Mouse (Mus musculus): Measurements from ENCODE around the gene Nsmce1. TPM values are rescaled to one million over a fixed set of nuclear protein-coding genes. Genes with fewer than 3 reads are reported as not detected.
A peak's percentile ranks its signal among the peaks of the same experiment; 100 is the strongest.

The Nsmce1 gene
- polyA plus RNA-seq (2016; fragmentation: Nextera tagmentation; extraction: Ambion mirVana): 111 and 113 TPM in 2 replicates

- under 1% methylated on average over 56 of the region's 56 CpGs for WGBS
- H3K4me2 ChIP-seq (replicated peaks): peak within 1 kb of the TSS; percentile 77
- peaks cover 18% of the 10 kb centered on the region for H3K4me1 ChIP-seq
- ATAC-seq (ENCODE audit: low FRiP score, low read depth): peak; percentile 98
- H3K9ac ChIP-seq (replicated peaks): peak within 1 kb of the TSS; percentile 71
- no peaks in the 10 kb centered on the region for H3K9me3 ChIP-seq
- H3K27me3 ChIP-seq: no peaks in the 10 kb centered on the region
- H3K4me3 ChIP-seq: peak within 1 kb of the TSS; percentile 68
- H3K27ac ChIP-seq (replicated peaks): peak within 1 kb of the TSS; percentile 87
- H3K36me3 ChIP-seq: peaks cover 2% of the 10 kb centered on the region; the same call in 1 of the 2 replicates
Observed at GRCm38 (mm10) chr7:125490947-125491735, at the start of gene Nsmce1. Gene Nsmce1, minus strand, starts transcription at chr7:125491596.

GRCm38 (mm10) chr7:125541026-125541425 lies 49.6 kb upstream of the Nsmce1 start:
- ATAC-seq (ENCODE audit: low FRiP score, low read depth): no peak
- no peaks in the 10 kb centered on the region for H3K36me3 ChIP-seq
- peaks cover 8% of the 10 kb centered on the region; the same call in 1 of the 2 replicates for H3K4me1 ChIP-seq
- H3K27ac ChIP-seq (replicated peaks): no peak overlapping the region
- 85% methylated on average over 1 of the region's 1 CpGs for WGBS
- H3K9ac ChIP-seq (replicated peaks): no peak overlapping the region
- H3K27me3 ChIP-seq: peaks cover 38% of the 10 kb centered on the region
- no peak overlapping the region for H3K4me3 ChIP-seq
- no peaks in the 10 kb centered on the region for H3K9me3 ChIP-seq
- no peak overlapping the region for H3K4me2 ChIP-seq (replicated peaks)

GRCm38 (mm10) chr7:125539351-125539750 lies 48.0 kb upstream of the Nsmce1 start:
- no peak for ATAC-seq (ENCODE audit: low FRiP score, low read depth)
- 89% methylated on average over 3 of the region's 3 CpGs for WGBS
- no peak overlapping the region for H3K4me2 ChIP-seq (replicated peaks)

GRCm38 (mm10) chr7:125527901-125528580 lies 36.6 kb upstream of the Nsmce1 start:
- no peaks in the 10 kb centered on the region for H3K4me1 ChIP-seq
- H3K9me3 ChIP-seq: no peaks in the 10 kb centered on the region
- no peak overlapping the region for H3K9ac ChIP-seq (replicated peaks)
- H3K27me3 ChIP-seq: peaks cover 6% of the 10 kb centered on the region; the same call in 1 of the 2 replicates
- 92% methylated on average over 9 of the region's 9 CpGs for WGBS
- no peaks in the 10 kb centered on the region for H3K36me3 ChIP-seq
- ATAC-seq (ENCODE audit: low FRiP score, low read depth): no peak
- H3K27ac ChIP-seq (replicated peaks): no peak overlapping the region
- H3K4me2 ChIP-seq (replicated peaks): no peak overlapping the region
- no peak overlapping the region for H3K4me3 ChIP-seq

More at GRCm38 (mm10) chr7:125539351-125539750, 48.0 kb upstream of the Nsmce1 start:
- H3K4me1 ChIP-seq: peaks cover 8% of the 10 kb centered on the region; the same call in 1 of the 2 replicates
- no peak overlapping the region for H3K27ac ChIP-seq (replicated peaks)
- H3K9me3 ChIP-seq: no peaks in the 10 kb centered on the region
- H3K36me3 ChIP-seq: no peaks in the 10 kb centered on the region
- no peak overlapping the region for H3K9ac ChIP-seq (replicated peaks)
- no peak overlapping the region for H3K4me3 ChIP-seq
- peaks cover 33% of the 10 kb centered on the region for H3K27me3 ChIP-seq

GRCm38 (mm10) chr7:125527186-125527585 lies 35.8 kb upstream of the Nsmce1 start:
- Histone ChIP-seq H3K9me3 (no peaks in the 10 kb centered on the region), H3K27me3 (peaks cover 6% of the 10 kb centered on the region; the same call in 1 of the 2 replicates), H3K9ac (replicated peaks) (no peak overlapping the region), H3K4me2 (replicated peaks) (no peak overlapping the region), H3K4me3 (no peak overlapping the region), H3K4me1 (no peaks in the 10 kb centered on the region), H3K36me3 (no peaks in the 10 kb centered on the region), H3K27ac (replicated peaks) (no peak overlapping the region)
- WGBS: 88% methylated on average over 6 of the region's 6 CpGs
- ATAC-seq (ENCODE audit: low FRiP score, low read depth): no peak

- H3K27me3 ChIP-seq: peaks cover 6% of the 10 kb centered on the region; the same call in 1 of the 2 replicates
- H3K9ac ChIP-seq (replicated peaks): no peak overlapping the region
- H3K4me3 ChIP-seq: no peak overlapping the region
- H3K4me2 ChIP-seq (replicated peaks): no peak overlapping the region
- no peaks in the 10 kb centered on the region for H3K4me1 ChIP-seq
- no peak for ATAC-seq (ENCODE audit: low FRiP score, low read depth)
- no peaks in the 10 kb centered on the region for H3K36me3 ChIP-seq
- no peaks in the 10 kb centered on the region for H3K9me3 ChIP-seq
- WGBS: 84% methylated on average over 3 of the region's 3 CpGs
- no peak overlapping the region for H3K27ac ChIP-seq (replicated peaks)
Observed at GRCm38 (mm10) chr7:125523051-125523450, 31.7 kb upstream of the Nsmce1 start.

GRCm38 (mm10) chr7:125519715-125520114 lies 28.3 kb upstream of the Nsmce1 start:
- WGBS: 90% methylated on average over 2 of the region's 3 CpGs
- Histone ChIP-seq H3K36me3 (no peaks in the 10 kb centered on the region), H3K4me3 (no peak overlapping the region), H3K9me3 (no peaks in the 10 kb centered on the region), H3K4me1 (no peaks in the 10 kb centered on the region), H3K27me3 (no peaks in the 10 kb centered on the region), H3K27ac (replicated peaks) (no peak overlapping the region), H3K9ac (replicated peaks) (no peak overlapping the region), H3K4me2 (replicated peaks) (no peak overlapping the region)
- no peak for ATAC-seq (ENCODE audit: low FRiP score, low read depth)

- Histone ChIP-seq H3K4me2 (replicated peaks) (no peak overlapping the region), H3K27ac (replicated peaks) (no peak overlapping the region), H3K4me3 (no peak overlapping the region), H3K9ac (replicated peaks) (no peak overlapping the region), H3K4me1 (no peaks in the 10 kb centered on the region), H3K9me3 (no peaks in the 10 kb centered on the region), H3K36me3 (no peaks in the 10 kb centered on the region), H3K27me3 (no peaks in the 10 kb centered on the region)
- no peak for ATAC-seq (ENCODE audit: low FRiP score, low read depth)
- WGBS: 74% methylated on average over 6 of the region's 6 CpGs
Observed at GRCm38 (mm10) chr7:125517470-125517869, 26.1 kb upstream of the Nsmce1 start.

- Histone ChIP-seq H3K4me3 (no peak overlapping the region), H3K36me3 (no peaks in the 10 kb centered on the region), H3K9me3 (no peaks in the 10 kb centered on the region), H3K27ac (replicated peaks) (no peak overlapping the region), H3K27me3 (no peaks in the 10 kb centered on the region), H3K9ac (replicated peaks) (no peak overlapping the region), H3K4me1 (no peaks in the 10 kb centered on the region), H3K4me2 (replicated peaks) (no peak overlapping the region)
- 90% methylated on average over 8 of the region's 8 CpGs for WGBS
- no peak for ATAC-seq (ENCODE audit: low FRiP score, low read depth)
Observed at GRCm38 (mm10) chr7:125516723-125517122, 25.3 kb upstream of the Nsmce1 start.

- no peaks in the 10 kb centered on the region for H3K36me3 ChIP-seq
- no peaks in the 10 kb centered on the region for H3K4me1 ChIP-seq
- no peak overlapping the region for H3K4me3 ChIP-seq
- no peaks in the 10 kb centered on the region for H3K9me3 ChIP-seq
- no peak overlapping the region for H3K9ac ChIP-seq (replicated peaks)
- H3K4me2 ChIP-seq (replicated peaks): no peak overlapping the region
- 79% methylated on average over 5 of the region's 5 CpGs for WGBS
- no peak overlapping the region for H3K27ac ChIP-seq (replicated peaks)
- no peak for ATAC-seq (ENCODE audit: low FRiP score, low read depth)
- H3K27me3 ChIP-seq: no peaks in the 10 kb centered on the region
Observed at GRCm38 (mm10) chr7:125515081-125515853, 23.9 kb upstream of the Nsmce1 start.

GRCm38 (mm10) chr7:125511852-125512251 lies 20.5 kb upstream of the Nsmce1 start:
- H3K4me2 ChIP-seq (replicated peaks): no peak overlapping the region
- no peaks in the 10 kb centered on the region for H3K4me1 ChIP-seq
- no peaks in the 10 kb centered on the region for H3K27me3 ChIP-seq
- no peaks in the 10 kb centered on the region for H3K9me3 ChIP-seq
- H3K36me3 ChIP-seq: no peaks in the 10 kb centered on the region
- H3K9ac ChIP-seq (replicated peaks): no peak overlapping the region
- no peak overlapping the region for H3K4me3 ChIP-seq
- no peak for ATAC-seq (ENCODE audit: low FRiP score, low read depth)
- H3K27ac ChIP-seq (replicated peaks): no peak overlapping the region
- WGBS: 66% methylated on average over 2 of the region's 2 CpGs

GRCm38 (mm10) chr7:125511432-125511831 lies 20.0 kb upstream of the Nsmce1 start:
- Histone ChIP-seq H3K36me3 (no peaks in the 10 kb centered on the region), H3K4me3 (no peak overlapping the region), H3K4me1 (no peaks in the 10 kb centered on the region), H3K27ac (replicated peaks) (no peak overlapping the region), H3K9me3 (no peaks in the 10 kb centered on the region), H3K4me2 (replicated peaks) (no peak overlapping the region), H3K27me3 (no peaks in the 10 kb centered on the region), H3K9ac (replicated peaks) (no peak overlapping the region)
- 90% methylated on average over 5 of the region's 5 CpGs for WGBS
- ATAC-seq (ENCODE audit: low FRiP score, low read depth): no peak

Measured in midbrain, embryonic 12.5 days (tissue).